ENCODE assay signal across 8 mouse cellular contexts in the genomic region with DNA sequence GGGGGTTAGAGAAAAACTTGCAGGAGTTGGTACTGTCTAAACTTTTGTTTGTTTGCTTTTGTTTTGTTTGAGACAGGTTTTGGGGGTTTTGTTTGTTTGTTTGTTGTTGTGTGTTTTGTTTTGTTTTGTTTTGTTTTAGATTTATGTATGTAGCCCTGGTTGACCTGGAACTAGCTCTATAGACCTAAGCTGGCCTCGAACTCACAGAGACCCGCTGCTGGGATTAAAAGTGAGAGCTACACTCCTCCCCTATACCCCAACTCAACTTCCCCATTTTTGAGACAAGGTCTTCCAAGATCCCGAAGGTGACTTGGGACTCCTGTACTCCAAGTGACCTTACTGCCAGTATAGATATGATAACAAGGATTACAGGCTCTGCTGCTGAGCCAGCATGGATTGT. TPM values are rescaled to one million over a fixed set of nuclear protein-coding genes. Genes with fewer than 3 reads are reported as not detected.
DNase-seq lines count a peak whose midpoint lies in the region; ATAC-seq and TF ChIP-seq lines count a peak whose summit lies in the region.

No protein-coding gene starts in this region.

- TF ChIP-seq POLR2A in spleen, adult 2 months (IDR thresholded peaks at IDR 0.05; ENCODE audit: low read depth, low read length) = no peak

- H3K36me3 ChIP-seq in spleen, adult 2 months (ENCODE audit: control insufficient read depth, insufficient read depth, low read length) = no peaks in the 10 kb centered on the region
- H3K36me3 ChIP-seq in forebrain, embryonic 12.5 days (replicated peaks) = no peaks in the 10 kb centered on the region
- no peaks in the 10 kb centered on the region for H3K36me3 ChIP-seq in limb, embryonic 15.5 days
- H3K36me3 ChIP-seq in stomach, embryonic 15.5 days = no peaks in the 10 kb centered on the region

- H3K27ac ChIP-seq in spleen, adult 2 months (ENCODE audit: insufficient read depth, low read length) = no peak overlapping the region
- H3K27ac ChIP-seq in forebrain, embryonic 12.5 days = no peak overlapping the region
- H3K27ac ChIP-seq in limb, embryonic 15.5 days = no peak overlapping the region
- H3K27ac ChIP-seq in stomach, embryonic 15.5 days = no peak overlapping the region

- H3K4me2 ChIP-seq in forebrain, embryonic 12.5 days = peak overlapping the region; percentile 69
- H3K4me2 ChIP-seq in limb, embryonic 15.5 days = peak overlapping the region; percentile 56
- peak overlapping the region; percentile 67 for H3K4me2 ChIP-seq in stomach, embryonic 15.5 days

- H3K4me1 ChIP-seq in spleen, adult 2 months (ENCODE audit: control insufficient read depth, insufficient read depth, insufficient read length) = peaks cover 5% of the 10 kb centered on the region; the same call in 1 of the 2 replicates
- peaks cover 8% of the 10 kb centered on the region for H3K4me1 ChIP-seq in forebrain, embryonic 12.5 days
- H3K4me1 ChIP-seq in limb, embryonic 15.5 days = peaks cover 10% of the 10 kb centered on the region; the same call in 1 of the 2 replicates
- peaks cover 4% of the 10 kb centered on the region; the same call in 1 of the 2 replicates for H3K4me1 ChIP-seq in stomach, embryonic 15.5 days

- 13% methylated on average over 3 of the region's 3 CpGs for WGBS in spleen, adult 2 months
- WGBS in forebrain, embryonic 12.5 days = 39% methylated on average over 3 of the region's 3 CpGs
- WGBS in limb, embryonic 15.5 days = 34% methylated on average over 3 of the region's 3 CpGs
- 37% methylated on average over 3 of the region's 3 CpGs for WGBS in stomach, embryonic 15.5 days

- no peaks in the 10 kb centered on the region for H3K9me3 ChIP-seq in forebrain, embryonic 12.5 days
- no peaks in the 10 kb centered on the region for H3K9me3 ChIP-seq in limb, embryonic 15.5 days
- H3K9me3 ChIP-seq in stomach, embryonic 15.5 days = no peaks in the 10 kb centered on the region

- no peak for TF ChIP-seq CTCF in spleen, adult 2 months (IDR thresholded peaks at IDR 0.05; ENCODE audit: extremely low read depth, insufficient read depth, insufficient read length, insufficient replicate concordance)

- no peaks in the 10 kb centered on the region for H3K27me3 ChIP-seq in spleen, adult 2 months (ENCODE audit: control insufficient read depth, insufficient read depth, low read length)
- no peaks in the 10 kb centered on the region for H3K27me3 ChIP-seq in forebrain, embryonic 12.5 days
- no peaks in the 10 kb centered on the region for H3K27me3 ChIP-seq in limb, embryonic 15.5 days
- no peaks in the 10 kb centered on the region for H3K27me3 ChIP-seq in stomach, embryonic 15.5 days (replicated peaks)

- H3K9ac ChIP-seq in forebrain, embryonic 12.5 days = peak overlapping the region; percentile 58; the same call in 1 of the 2 replicates
- no peak overlapping the region for H3K9ac ChIP-seq in limb, embryonic 15.5 days
- no peak overlapping the region for H3K9ac ChIP-seq in stomach, embryonic 15.5 days

- DNase-seq in spleen, adult 2 months (ENCODE audit: low read depth in 1 of 2, low spot score in 2 of 2) = no peak
- no peak for DNase-seq in spleen, adult 18-20 months
- no peak for DNase-seq in thymus, postnatal 25 days
- no peak for DNase-seq in embryo, embryonic 10 days (ENCODE audit: low spot score)

- H3K4me3 ChIP-seq in spleen, adult 2 months (ENCODE audit: extremely low read depth, insufficient read depth, insufficient read length) = peak overlapping the region; percentile 92; the same call in 1 of the 2 replicates
- peak overlapping the region; percentile 67 for H3K4me3 ChIP-seq in forebrain, embryonic 12.5 days (replicated peaks)
- peak overlapping the region; percentile 67 for H3K4me3 ChIP-seq in limb, embryonic 15.5 days
- H3K4me3 ChIP-seq in stomach, embryonic 15.5 days (replicated peaks) = peak overlapping the region; percentile 67

- peak; percentile 34; the same call in 1 of the 2 replicates for ATAC-seq in forebrain, embryonic 12.5 days (ENCODE audit: low FRiP score)
- no peak for ATAC-seq in limb, embryonic 15.5 days (ENCODE audit: insufficient number of reproducible peaks, low FRiP score, low TSS enrichment, low read depth)
- no peak for ATAC-seq in stomach, embryonic 15.5 days (ENCODE audit: insufficient read depth, low FRiP score, low read depth)
- ATAC-seq in CD4-positive, CD25-positive, alpha-beta regulatory T cell, adult 4 months = no peak

RNA-seq across cellular contexts. Expression of a gene that starts 2.8 kb away (rescaled TPM):
- polyA plus RNA-seq in spleen, adult 2 months (2012; rRNA removed) = 3.1 and 3.6 TPM in 2 replicates
- 50.7 and 50.9 TPM in 2 replicates for polyA plus RNA-seq in forebrain, embryonic 12.5 days (2016; fragmentation: Nextera tagmentation; extraction: Ambion mirVana)
- 55.5 and 60.0 TPM in 2 replicates for polyA plus RNA-seq in limb, embryonic 15.5 days (2015; fragmentation: Nextera tagmentation; extraction: Ambion mirVana)
- polyA plus RNA-seq in stomach, embryonic 15.5 days (2015; fragmentation: Nextera tagmentation; extraction: Ambion mirVana) = 63.3 and 66.1 TPM in 2 replicates
- 10 to 100 TPM; 51.8 to 63.1 TPM for polyA plus RNA-seq in CD4-positive, CD25-positive, alpha-beta regulatory T cell, adult 4 months (2017; shearing (Covaris generic))

RNA-seq across cellular contexts. Expression of a gene that starts 7.2 kb away (rescaled TPM):
- polyA plus RNA-seq in spleen, adult 2 months (2012; rRNA removed) = 17.2 and 17.8 TPM in 2 replicates
- 151 and 156 TPM in 2 replicates for polyA plus RNA-seq in forebrain, embryonic 12.5 days (2016; fragmentation: Nextera tagmentation; extraction: Ambion mirVana)
- polyA plus RNA-seq in limb, embryonic 15.5 days (2015; fragmentation: Nextera tagmentation; extraction: Ambion mirVana) = 150 and 157 TPM in 2 replicates
- polyA plus RNA-seq in stomach, embryonic 15.5 days (2015; fragmentation: Nextera tagmentation; extraction: Ambion mirVana) = 178 and 191 TPM in 2 replicates
- 100 to 1,000 TPM; 149 to 174 TPM for polyA plus RNA-seq in CD4-positive, CD25-positive, alpha-beta regulatory T cell, adult 4 months (2017; shearing (Covaris generic))

Comparison
In these comparisons a context has a peak if more than half of its experiments do, and no peak if none do; other contexts are left out.
1. RNA of a gene that starts 2.8 kb away (polyA plus RNA-seq): 63.3 to 66.1 TPM in stomach, embryonic 15.5 days, 51.8 to 63.1 TPM in CD4-positive, CD25-positive, alpha-beta regulatory T cell, adult 4 months, 55.5 to 60.0 TPM in limb, embryonic 15.5 days and 50.7 to 50.9 TPM in forebrain, embryonic 12.5 days; 3.1 to 3.6 TPM in spleen, adult 2 months; every median in the first group is over 10 times any median in the second.
2. Peak in every context shown above with its lines, with median percentiles within 50 percentile points of each other: H3K4me3 ChIP-seq and H3K4me2 ChIP-seq.